27 mouse cellular contexts compared by ENCODE assay signal in genomic region chr15:102402210-102402609, GRCm38 (mm10).
"Had no signal": no experiment of that assay in that cellular context is flagged by ENCODE, and none has a peak within 500 bp of the region (broad histone marks: within the 10 kb centered on the region; RNA-seq: fewer than 3 reads in every experiment).

No protein-coding gene starts in this region.

- H3K4me2 ChIP-seq: kidney, embryonic 15.5 days; limb, embryonic 12.5 days; limb, embryonic 15.5 days; liver, embryonic 13.5 days; lung, embryonic 15.5 days; neural tube, embryonic 12.5 days; neural tube, embryonic 15.5 days; stomach, embryonic 15.5 days had no signal

- H3K27ac ChIP-seq: kidney, embryonic 15.5 days; left cerebral cortex, adult 2 months; limb, embryonic 12.5 days; limb, embryonic 15.5 days; lung, embryonic 15.5 days; midbrain, embryonic 10.5 days; neural tube, embryonic 12.5 days; neural tube, embryonic 15.5 days; stomach, embryonic 15.5 days had no signal

- DNase-seq: kidney, adult 11 months; kidney, adult 8-10 months; kidney, postnatal 10 days; kidney, postnatal 36 days; layer of hippocampus, postnatal 36 days; left cerebral cortex, postnatal 4 days; liver, embryonic 13.5 days; lung, adult 18-20 months; lung, postnatal 10 days; lung, postnatal 36 days; midbrain, embryonic 14.5 days; right cerebral cortex, adult 18-20 months; right cerebral cortex, postnatal 25 days; spleen, adult 18-20 months; thymus, adult 2 months; thymus, postnatal 14 days; thymus, postnatal 4 days had no signal

- H3K27me3 ChIP-seq: kidney, embryonic 15.5 days; limb, embryonic 12.5 days; limb, embryonic 15.5 days; liver, embryonic 13.5 days; lung, embryonic 15.5 days; megakaryocyte, embryonic 14.5 days; neural tube, embryonic 12.5 days; neural tube, embryonic 15.5 days; stomach, embryonic 15.5 days had no signal

- H3K4me3 ChIP-seq: kidney, embryonic 15.5 days; left cerebral cortex, adult 2 months; limb, embryonic 12.5 days; limb, embryonic 15.5 days; liver, embryonic 13.5 days; lung, embryonic 15.5 days; megakaryocyte, embryonic 14.5 days; midbrain, embryonic 10.5 days; neural tube, embryonic 12.5 days; neural tube, embryonic 15.5 days; stomach, embryonic 15.5 days had no signal

- H3K9ac ChIP-seq: kidney, embryonic 15.5 days; limb, embryonic 12.5 days; limb, embryonic 15.5 days; liver, embryonic 13.5 days; lung, embryonic 15.5 days; neural tube, embryonic 12.5 days; neural tube, embryonic 15.5 days; stomach, embryonic 15.5 days had no signal

- H3K36me3 ChIP-seq: kidney, embryonic 15.5 days; limb, embryonic 15.5 days; liver, embryonic 13.5 days; lung, embryonic 15.5 days; midbrain, embryonic 10.5 days; neural tube, embryonic 12.5 days; neural tube, embryonic 15.5 days; stomach, embryonic 15.5 days had no signal

- H3K9me3 ChIP-seq: kidney, embryonic 15.5 days; limb, embryonic 12.5 days; limb, embryonic 15.5 days; liver, embryonic 13.5 days; lung, embryonic 15.5 days; megakaryocyte, embryonic 14.5 days; midbrain, embryonic 10.5 days; neural tube, embryonic 12.5 days; neural tube, embryonic 15.5 days; stomach, embryonic 15.5 days had no signal
